Mouse (Mus musculus) midbrain, embryonic 16.5 days (tissue): ENCODE measurements around the gene Chek2. TPM values are rescaled to one million over a fixed set of nuclear protein-coding genes. Genes with fewer than 3 reads are reported as not detected.

Source experiments
- ATAC-seq: fragments of 200-750 bp; cut with Nextera tagmentation; 2 replicates; pipeline ENCODE4 v1.8.0; 2017; ENCODE audit warnings: moderate TSS enrichment
- H3K27ac ChIP-seq: fragments of 300-500 bp; sonication (generic); 2 replicates; pipeline ENCODE4 v1.5.1; 2014; ENCODE audit warnings: mild to moderate bottlenecking, low read length, mixed read lengths
- H3K27me3 ChIP-seq: fragments of 300-500 bp; sonication (generic); 2 replicates; pipeline ENCODE4 v1.6.1; 2014; ENCODE audit warnings: low read depth, low read length, mixed read lengths; ENCODE audit not compliant: control insufficient read depth, insufficient read depth
- H3K36me3 ChIP-seq: fragments of 300-500 bp; sonication (generic); 2 replicates; pipeline ENCODE4 v1.6.1; 2014; ENCODE audit warnings: mild to moderate bottlenecking, low read length, moderate library complexity, mixed read lengths; ENCODE audit not compliant: control insufficient read depth, insufficient read depth
- H3K4me1 ChIP-seq: fragments of 300-500 bp; sonication (generic); 2 replicates; pipeline ENCODE4 v1.6.1; 2014; ENCODE audit warnings: mild to moderate bottlenecking, low read length, mixed read lengths; ENCODE audit not compliant: control insufficient read depth, insufficient read depth
- H3K4me2 ChIP-seq: fragments of 300-500 bp; sonication (generic); 2 replicates; pipeline ENCODE4 v1.6.1; 2014; ENCODE audit warnings: mild to moderate bottlenecking, low read length, mixed read lengths
- H3K4me3 ChIP-seq: fragments of 300-500 bp; sonication (generic); 2 replicates; pipeline ENCODE4 v1.5.1; 2014; ENCODE audit warnings: low read depth, mild to moderate bottlenecking, low read length, moderate library complexity, mixed read lengths
- H3K9ac ChIP-seq: fragments of 300-500 bp; sonication (generic); 2 replicates; pipeline ENCODE4 v1.6.1; 2014; ENCODE audit warnings: low read depth, low read length, mixed read lengths
- H3K9me3 ChIP-seq: fragments of 300-500 bp; sonication (generic); replicated peaks from 2 replicates; pipeline ENCODE4 v1.6.1; 2014; ENCODE audit warnings: mild to moderate bottlenecking, low read length, mixed read lengths; ENCODE audit not compliant: control insufficient read depth, poor library complexity, severe bottlenecking
- WGBS: fragments of 180-500 bp; shearing (Covaris S2); extraction: QIAGEN DNeasy Blood & Tissue Kit; methylation state at CpG from one replicate; pipeline ENCODE4 v1.1.7; 2014; 5-methylcytosine and 5-hydroxymethylcytosine counted together
- polyA plus RNA-seq: library from polyadenylated mRNA; unstranded; fragments of >200 nt; fragmentation: Nextera tagmentation; extraction: Ambion mirVana; gene quantifications from 2 replicates; pipeline ENCODE4 v1.2.1, GENCODE M21; 2015

Chek2 gene
- polyA plus RNA-seq, 1 experiment from 2014 or later = 4.5 TPM

DNA sequence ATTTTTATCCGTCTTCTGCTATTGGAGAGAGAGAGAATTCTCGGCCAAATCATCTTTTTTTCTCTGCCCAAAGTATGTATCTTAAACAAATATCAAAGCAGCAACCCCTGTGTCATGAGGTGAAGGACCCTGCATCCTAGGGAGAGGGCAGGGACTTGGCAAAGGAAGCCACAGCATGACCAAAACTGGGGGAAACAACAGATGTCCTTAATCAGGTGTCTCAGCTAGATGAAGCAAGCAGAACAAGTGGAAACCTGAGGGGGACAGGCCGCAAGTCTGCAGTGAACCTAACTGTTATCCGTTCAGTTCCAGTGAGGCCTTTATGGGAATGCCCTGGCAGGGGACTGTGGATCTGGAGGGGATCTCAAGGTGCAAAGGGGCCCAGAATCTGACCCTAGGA is 32.3 kb upstream of the Chek2 start:
- Histone ChIP-seq H3K4me1 (peaks cover 30% of the 10 kb centered on the region), H3K27ac (no peak overlapping the region), H3K4me2 (peak overlapping the region; percentile 78), H3K4me3 (peak overlapping the region; percentile 88; the same call in 1 of the 2 replicates), H3K27me3 (no peaks in the 10 kb centered on the region), H3K36me3 (no peaks in the 10 kb centered on the region; the same call in 1 of the 2 replicates), H3K9me3 (no peaks in the 10 kb centered on the region), H3K9ac (peak overlapping the region; percentile 97; the same call in 1 of the 2 replicates)
- no peak for ATAC-seq
- 86% methylated on average over 4 of the region's 4 CpGs for WGBS

DNA sequence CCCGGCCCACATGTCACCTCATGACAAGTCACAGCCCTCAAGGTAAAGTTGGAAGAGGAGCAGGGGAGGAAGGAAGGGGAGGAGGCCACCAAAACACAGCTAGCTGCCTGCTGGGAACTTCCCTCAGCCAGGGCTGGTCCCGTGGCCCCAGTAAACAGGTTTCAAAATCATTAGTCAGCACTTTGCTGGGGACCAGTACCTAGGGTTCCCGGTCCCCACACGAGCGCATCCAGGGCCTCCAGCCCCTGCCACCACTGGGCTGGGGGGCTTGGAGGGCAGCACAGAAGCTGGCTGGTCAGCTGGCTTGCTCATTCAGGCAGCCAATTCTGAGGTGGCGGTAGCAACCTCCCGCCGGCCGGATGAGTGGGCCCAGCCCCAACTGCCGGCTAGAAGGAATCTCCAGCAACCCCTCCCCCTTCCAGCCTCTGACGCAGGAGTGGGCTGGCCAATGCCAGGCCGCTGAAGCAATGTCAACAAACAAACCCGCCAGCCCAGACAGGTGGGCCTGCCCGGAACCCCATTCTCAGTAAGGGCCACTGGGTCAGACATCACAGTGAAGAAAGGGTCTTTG is 31.6 kb upstream of the Chek2 start:
- Histone ChIP-seq H3K27ac (peak overlapping the region; percentile 33; the same call in 1 of the 2 replicates), H3K4me1 (peaks cover 30% of the 10 kb centered on the region), H3K36me3 (no peaks in the 10 kb centered on the region; the same call in 1 of the 2 replicates), H3K9me3 (no peaks in the 10 kb centered on the region), H3K4me2 (peak overlapping the region; percentile 78), H3K27me3 (no peaks in the 10 kb centered on the region), H3K4me3 (peak overlapping the region; percentile 88), H3K9ac (peak overlapping the region; percentile 97)
- ATAC-seq = peak; percentile 24
- WGBS = 7% methylated on average over 14 of the region's 14 CpGs

- no peaks in the 10 kb centered on the region for H3K9me3 ChIP-seq
- H3K4me3 ChIP-seq = peak overlapping the region; percentile 88
- H3K9ac ChIP-seq = peak overlapping the region; percentile 97
- H3K27ac ChIP-seq = peak overlapping the region; percentile 83
- H3K36me3 ChIP-seq = no peaks in the 10 kb centered on the region; the same call in 1 of the 2 replicates
- no peaks in the 10 kb centered on the region for H3K27me3 ChIP-seq
- peaks cover 30% of the 10 kb centered on the region for H3K4me1 ChIP-seq
- ATAC-seq = peak; percentile 3; the same call in 1 of the 2 replicates
- 2% methylated on average over 27 of the region's 27 CpGs for WGBS
- H3K4me2 ChIP-seq = peak overlapping the region; percentile 78
Observed at GRCm38 (mm10) chr5:110808821-110809666, 30.7 kb upstream of the Chek2 start.

GRCm38 (mm10) chr5:110809667-110810325 is 30.0 kb upstream of the Chek2 start, which contains the start of gene Ulk1:
Gene Ulk1 (minus strand): TSS chr5:110810097.
- under 1% methylated on average over 78 of the region's 80 CpGs for WGBS

GRCm38 (mm10) chr5:110824421-110824820 is 15.4 kb upstream of the Chek2 start:
- Histone ChIP-seq H3K27ac (no peak overlapping the region), H3K4me3 (no peak overlapping the region), H3K9me3 (no peaks in the 10 kb centered on the region), H3K9ac (no peak overlapping the region), H3K4me1 (no peaks in the 10 kb centered on the region), H3K4me2 (no peak overlapping the region), H3K36me3 (no peaks in the 10 kb centered on the region), H3K27me3 (no peaks in the 10 kb centered on the region)
- 89% methylated on average over 4 of the region's 4 CpGs for WGBS
- no peak for ATAC-seq

More at GRCm38 (mm10) chr5:110809667-110810325, 30.0 kb upstream of the Chek2 start, which contains the start of gene Ulk1:
- H3K9me3 ChIP-seq = no peaks in the 10 kb centered on the region
- H3K4me1 ChIP-seq = peaks cover 30% of the 10 kb centered on the region
- H3K27ac ChIP-seq = peak within 1 kb of the TSS; percentile 83
- no peaks in the 10 kb centered on the region; the same call in 1 of the 2 replicates for H3K36me3 ChIP-seq
- H3K4me3 ChIP-seq = peak within 1 kb of the TSS; percentile 88
- peak; percentile 94 for ATAC-seq
- no peaks in the 10 kb centered on the region for H3K27me3 ChIP-seq
- peak within 1 kb of the TSS; percentile 78 for H3K4me2 ChIP-seq
- peak within 1 kb of the TSS; percentile 97 for H3K9ac ChIP-seq

GRCm38 (mm10) chr5:110826781-110827495 is 12.8 kb upstream of the Chek2 start:
- no peak overlapping the region for H3K4me3 ChIP-seq
- H3K36me3 ChIP-seq = no peaks in the 10 kb centered on the region
- H3K27ac ChIP-seq = no peak overlapping the region
- H3K4me2 ChIP-seq = no peak overlapping the region
- no peaks in the 10 kb centered on the region for H3K9me3 ChIP-seq
- WGBS = 92% methylated on average over 8 of the region's 8 CpGs
- no peak overlapping the region for H3K9ac ChIP-seq
- no peaks in the 10 kb centered on the region for H3K27me3 ChIP-seq
- no peak for ATAC-seq
- no peaks in the 10 kb centered on the region for H3K4me1 ChIP-seq

DNA sequence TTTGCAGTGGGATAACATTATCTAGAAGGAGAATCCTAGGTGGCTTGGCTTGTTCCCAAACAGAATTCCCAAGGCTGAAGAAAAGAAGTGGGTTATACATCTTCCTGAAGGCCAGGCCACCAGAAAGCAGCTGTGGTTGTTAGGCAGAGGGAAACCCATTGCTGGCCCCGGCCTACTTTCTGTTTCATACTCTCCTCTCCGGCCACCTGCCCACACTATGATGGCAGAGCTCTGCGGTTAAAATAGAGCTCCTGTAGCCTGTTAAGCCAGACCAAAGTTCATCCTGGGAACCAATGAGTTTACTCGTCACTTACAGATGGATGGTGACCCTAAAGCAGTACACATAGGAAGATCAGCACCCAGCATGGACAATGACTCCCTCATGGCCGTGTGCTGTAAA is 12.2 kb upstream of the Chek2 start:
- Histone ChIP-seq H3K27me3 (no peaks in the 10 kb centered on the region), H3K4me2 (no peak overlapping the region), H3K4me3 (no peak overlapping the region), H3K27ac (no peak overlapping the region), H3K4me1 (no peaks in the 10 kb centered on the region), H3K9me3 (no peaks in the 10 kb centered on the region), H3K36me3 (no peaks in the 10 kb centered on the region), H3K9ac (no peak overlapping the region)
- ATAC-seq = no peak
- 94% methylated on average over 5 of the region's 5 CpGs for WGBS

GRCm38 (mm10) chr5:110831036-110831720 is 8.6 kb upstream of the Chek2 start:
- H3K4me2 ChIP-seq = no peak overlapping the region
- WGBS = 92% methylated on average over 5 of the region's 5 CpGs
- no peak for ATAC-seq
- H3K9ac ChIP-seq = no peak overlapping the region
- no peak overlapping the region for H3K27ac ChIP-seq
- H3K9me3 ChIP-seq = no peaks in the 10 kb centered on the region
- H3K4me3 ChIP-seq = no peak overlapping the region
- no peaks in the 10 kb centered on the region for H3K27me3 ChIP-seq
- no peaks in the 10 kb centered on the region for H3K4me1 ChIP-seq
- H3K36me3 ChIP-seq = no peaks in the 10 kb centered on the region
